Mouse (Mus musculus): ENCODE results near the gene Tldc1.

Tldc1 gene

DNA sequence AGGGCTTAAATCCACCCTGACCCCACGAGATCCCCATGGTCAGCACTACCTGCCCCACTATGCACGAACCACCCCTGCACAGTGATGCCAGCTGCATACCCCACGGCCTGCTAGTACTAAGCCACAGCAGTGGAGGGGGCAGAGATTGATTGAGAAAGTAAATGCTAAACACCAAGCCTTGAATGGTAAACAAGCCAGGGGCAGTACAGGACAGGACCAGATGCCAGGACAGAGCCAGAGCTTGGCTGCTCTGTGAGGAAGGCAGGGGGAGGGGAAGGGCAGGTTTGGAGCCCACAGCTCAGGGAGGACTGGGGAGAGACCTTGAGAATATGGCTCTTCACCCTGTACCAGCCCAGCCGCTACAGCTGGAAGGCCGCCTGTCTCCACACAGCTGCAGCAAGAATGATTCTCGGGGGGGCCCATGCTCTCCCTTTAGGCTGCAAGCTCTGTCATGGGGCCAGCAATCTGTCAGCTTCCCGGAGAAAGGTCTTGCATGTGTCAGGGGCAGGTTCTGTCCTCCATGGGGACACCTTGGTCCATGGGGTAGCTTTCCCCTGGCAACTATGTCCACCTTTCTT lies 1.5 kb downstream of the Tldc1 start:
- no peak for DNase-seq (ENCODE audit: low spot score in 2 of 2)

- DNase-seq (ENCODE audit: low spot score in 2 of 2): no peak
Observed at GRCm38 (mm10) chr8:119765761-119766444, 12.3 kb downstream of the Tldc1 start.

GRCm38 (mm10) chr8:119765311-119765710 lies 12.9 kb downstream of the Tldc1 start:
- DNase-seq (ENCODE audit: low spot score in 2 of 2): no peak

DNA sequence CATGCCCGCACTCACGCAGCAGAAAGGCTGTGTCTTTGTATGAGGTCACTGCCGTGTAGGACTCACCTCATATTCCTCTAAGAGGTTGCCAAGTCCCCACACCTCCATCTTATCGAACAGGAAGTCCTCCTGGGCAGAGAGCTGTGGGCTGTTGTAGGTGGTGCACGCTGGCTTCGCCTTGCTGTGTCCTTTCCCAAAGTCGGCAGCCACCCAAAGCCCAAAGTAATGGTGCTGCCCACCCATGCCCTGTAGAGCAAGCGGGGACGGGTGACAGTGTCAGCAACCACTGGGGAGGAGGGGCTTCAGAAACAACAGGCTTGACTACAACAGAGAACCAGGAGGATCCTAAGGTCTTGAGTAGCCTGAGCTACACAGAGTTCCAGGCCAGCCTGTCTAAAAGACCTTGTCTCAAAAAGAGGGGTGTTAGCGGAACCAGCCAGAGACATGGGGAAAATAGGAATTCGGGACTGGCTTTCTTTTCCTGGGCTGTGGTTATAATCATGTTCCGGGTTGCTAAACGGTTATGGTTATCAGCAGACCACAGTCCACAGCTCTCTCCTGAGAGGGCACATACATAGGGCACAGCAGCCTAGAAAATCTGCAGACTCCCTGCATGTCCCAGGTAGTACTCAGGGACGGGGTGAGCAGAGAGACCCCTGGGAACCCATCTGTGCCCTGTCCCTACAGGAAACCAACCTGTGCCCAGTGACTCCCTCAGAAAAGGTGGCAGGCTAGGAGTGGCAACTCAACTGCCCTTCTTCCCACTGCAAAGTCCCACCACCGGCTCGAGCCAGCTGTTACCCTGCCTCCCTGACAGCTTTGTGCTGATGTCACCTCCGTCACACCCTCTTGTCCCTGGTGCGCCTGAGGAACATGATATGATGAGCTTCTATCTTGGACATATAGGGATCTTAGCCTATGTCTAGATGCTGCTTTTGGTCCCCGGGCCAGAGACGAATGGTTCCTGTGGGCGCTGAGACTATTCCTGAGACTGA lies 15.7 kb downstream of the Tldc1 start:
- DNase-seq (ENCODE audit: low spot score in 2 of 2): no peak

- no peak for DNase-seq (ENCODE audit: low spot score in 2 of 2)
Observed at GRCm38 (mm10) chr8:119761692-119762091, 16.5 kb downstream of the Tldc1 start.

DNA sequence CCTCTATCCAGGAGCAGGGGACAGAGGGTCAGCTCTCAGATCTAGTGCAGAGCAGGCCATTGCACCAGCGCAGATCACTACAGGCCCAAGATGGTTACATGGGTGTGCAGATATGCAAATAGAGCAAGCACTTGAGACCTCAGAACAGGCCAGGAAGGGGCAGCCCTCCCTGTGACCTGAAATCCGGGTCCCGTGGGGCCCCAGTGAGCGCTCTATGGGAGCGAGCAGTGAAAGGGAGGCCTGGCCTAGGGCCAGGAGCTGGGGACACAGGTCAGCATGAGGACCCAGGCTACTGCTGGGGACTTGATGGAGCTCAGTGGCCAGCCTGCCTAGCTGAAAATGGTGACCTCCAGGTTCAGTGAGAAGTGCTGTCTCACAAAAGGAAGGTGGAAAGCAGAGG lies 21.7 kb downstream of the Tldc1 start:
- DNase-seq (ENCODE audit: low spot score in 2 of 2): no peak

DNA sequence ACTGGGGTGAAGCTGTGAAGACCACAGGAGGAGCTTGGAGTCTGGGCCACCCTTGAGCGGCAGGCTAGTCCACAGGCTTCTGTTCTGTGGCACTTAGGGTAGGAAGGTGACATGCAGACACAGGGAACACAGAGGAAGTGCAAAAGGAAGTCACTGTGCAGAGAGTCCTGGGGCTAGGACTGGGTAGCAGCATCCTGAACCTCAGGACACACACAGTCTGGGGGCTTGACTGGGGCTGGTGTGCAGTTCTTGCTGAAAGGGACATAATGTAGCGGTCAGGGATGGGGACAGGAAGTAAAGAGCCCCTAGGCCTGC lies 22.1 kb downstream of the Tldc1 start:
- no peak for DNase-seq (ENCODE audit: low spot score in 2 of 2)

DNA sequence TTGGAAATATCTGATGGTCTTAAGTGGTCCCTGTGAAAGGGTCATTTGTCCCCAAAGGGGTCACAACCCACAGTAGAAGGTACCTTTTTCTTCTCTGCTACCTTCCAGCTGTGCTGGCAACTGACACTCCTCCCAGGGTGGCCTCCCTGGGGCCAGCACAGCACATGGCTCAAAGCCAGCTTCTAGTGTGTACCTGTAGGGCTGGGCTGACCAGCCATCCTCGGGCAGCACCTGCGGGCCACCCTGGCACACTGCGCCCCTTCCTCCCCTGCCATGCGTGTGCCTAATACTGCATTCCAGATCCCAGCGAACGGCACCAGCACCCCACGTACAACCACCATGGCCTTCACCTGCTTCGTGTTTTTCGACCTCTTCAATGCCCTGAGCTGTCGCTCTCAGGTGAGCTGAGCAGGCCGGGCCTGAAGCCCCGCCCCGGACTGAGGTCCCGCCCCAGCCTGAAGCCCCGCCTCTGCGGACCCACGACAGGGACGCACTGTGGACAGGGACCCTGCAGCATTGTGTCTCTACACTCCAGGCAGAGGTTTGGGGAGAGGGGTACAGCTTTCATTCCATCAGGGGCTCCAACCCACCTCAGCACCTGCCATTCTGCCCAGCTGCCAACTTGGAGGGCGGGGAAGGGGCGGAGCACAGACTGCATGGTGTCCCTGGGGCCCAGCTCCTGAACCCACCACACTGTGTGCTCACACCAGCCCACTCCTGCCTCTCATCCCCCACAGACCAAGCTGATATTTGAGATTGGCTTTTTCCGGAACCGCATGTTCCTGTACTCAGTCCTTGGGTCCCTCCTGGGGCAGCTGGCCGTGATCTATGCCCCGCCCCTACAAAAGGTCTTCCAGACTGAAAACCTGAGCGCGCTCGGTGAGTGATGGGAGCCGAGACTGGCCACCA lies 22.7 kb downstream of the Tldc1 start:
- no peak for DNase-seq (ENCODE audit: low spot score in 2 of 2)

GRCm38 (mm10) chr8:119744604-119745003 lies 33.6 kb downstream of the Tldc1 start:
- DNase-seq (ENCODE audit: low spot score in 2 of 2): no peak

DNA sequence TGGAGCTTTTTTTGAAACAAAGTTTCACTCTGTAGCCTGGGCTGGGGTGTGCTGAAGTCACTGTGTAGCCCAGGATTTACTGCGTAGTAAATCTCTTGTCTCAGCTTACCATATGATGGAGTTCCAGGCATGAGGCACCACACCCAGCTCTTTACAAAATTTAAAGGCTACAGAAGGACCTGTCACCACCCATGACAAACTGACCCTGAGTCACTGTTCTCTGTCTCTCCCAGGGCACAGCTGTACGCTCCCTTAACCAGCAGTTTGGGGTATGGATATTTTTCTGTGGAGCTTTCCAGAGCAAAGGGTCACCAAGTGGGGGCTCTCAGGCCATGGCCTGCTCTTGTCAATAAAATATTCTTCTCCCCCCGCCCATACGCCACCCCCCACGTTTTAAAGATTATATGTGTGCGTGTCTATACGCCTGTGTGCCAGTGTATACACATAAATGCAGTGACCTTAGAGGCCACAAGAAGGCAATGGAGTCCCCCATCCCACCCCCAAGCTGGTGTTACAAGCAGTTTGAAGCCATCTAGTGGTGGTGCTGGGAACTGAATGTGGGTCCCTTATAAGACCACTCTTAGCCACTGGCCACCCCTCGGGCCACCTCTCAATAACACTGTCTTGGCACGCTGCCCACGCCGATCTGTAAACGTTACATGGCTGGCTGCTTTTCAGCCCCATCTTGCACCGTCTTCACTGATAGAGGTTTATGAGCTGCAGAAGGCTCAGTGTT lies 34.8 kb downstream of the Tldc1 start:
- DNase-seq (ENCODE audit: low spot score in 2 of 2): peak in 1 of 2 experiments; percentile 61

DNA sequence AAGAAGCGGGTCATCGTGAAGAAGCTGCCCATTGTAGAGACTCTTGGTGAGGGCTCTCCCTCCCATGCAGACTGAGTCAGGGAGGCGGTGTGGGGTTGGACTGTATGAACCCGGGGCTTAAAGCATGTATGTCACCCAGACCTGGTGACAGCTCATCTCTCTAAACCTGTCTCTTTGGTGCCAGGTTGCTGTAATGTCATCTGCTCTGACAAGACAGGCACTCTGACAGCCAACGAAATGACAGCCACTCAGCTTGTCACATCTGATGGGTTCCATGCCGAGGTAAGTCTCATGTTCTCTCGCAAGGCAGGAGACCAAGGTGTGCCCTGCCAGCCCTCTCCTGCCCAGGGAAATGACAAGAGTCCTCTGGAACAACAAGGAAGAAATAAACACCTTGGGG lies 35.8 kb downstream of the Tldc1 start:
- no peak for DNase-seq (ENCODE audit: low spot score in 2 of 2)

GRCm38 (mm10) chr8:119740634-119741033 lies 37.6 kb downstream of the Tldc1 start:
- no peak for DNase-seq (ENCODE audit: low spot score in 2 of 2)

DNA sequence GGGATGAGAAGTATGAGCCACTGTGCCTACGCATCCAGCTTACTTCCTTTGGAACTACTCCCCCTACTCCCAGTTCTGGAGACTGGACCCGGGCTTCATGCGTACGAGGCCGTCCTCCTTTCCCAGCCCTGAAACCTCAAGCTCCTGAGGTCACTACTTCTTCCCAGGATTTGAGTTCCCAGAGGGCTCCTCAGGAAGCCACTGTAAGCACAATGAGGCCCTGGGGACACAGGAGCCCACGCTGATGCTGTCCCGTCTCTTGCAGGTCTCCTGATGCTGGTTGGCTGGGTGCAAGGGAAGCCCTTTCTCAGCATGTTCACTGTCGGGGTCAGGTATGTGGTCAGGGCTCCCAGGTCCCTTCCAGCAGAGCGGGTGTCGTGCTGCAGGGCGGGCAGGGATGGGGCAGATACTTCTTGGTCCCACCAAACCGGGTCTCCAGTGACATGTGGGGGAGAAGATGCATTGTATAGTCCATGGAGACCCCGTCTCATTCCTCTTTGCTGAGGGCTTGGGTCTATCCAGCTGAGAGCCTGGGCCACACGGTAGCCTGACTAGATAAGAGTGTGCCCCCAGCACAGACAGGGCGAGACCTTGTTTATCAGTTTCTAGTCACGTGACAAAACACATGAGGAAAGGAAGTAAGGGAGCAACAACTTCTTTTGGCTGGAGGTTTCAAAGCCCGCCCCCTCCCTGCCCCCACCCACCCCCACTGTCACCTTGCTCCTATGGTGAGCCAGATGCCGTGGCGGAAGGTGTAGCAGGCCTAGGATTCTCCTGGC lies 39.9 kb downstream of the Tldc1 start:
- no peak for DNase-seq (ENCODE audit: low spot score in 2 of 2)

- no peak for DNase-seq (ENCODE audit: low spot score in 2 of 2)
Observed at GRCm38 (mm10) chr8:119737093-119737900, 40.9 kb downstream of the Tldc1 start.

DNA sequence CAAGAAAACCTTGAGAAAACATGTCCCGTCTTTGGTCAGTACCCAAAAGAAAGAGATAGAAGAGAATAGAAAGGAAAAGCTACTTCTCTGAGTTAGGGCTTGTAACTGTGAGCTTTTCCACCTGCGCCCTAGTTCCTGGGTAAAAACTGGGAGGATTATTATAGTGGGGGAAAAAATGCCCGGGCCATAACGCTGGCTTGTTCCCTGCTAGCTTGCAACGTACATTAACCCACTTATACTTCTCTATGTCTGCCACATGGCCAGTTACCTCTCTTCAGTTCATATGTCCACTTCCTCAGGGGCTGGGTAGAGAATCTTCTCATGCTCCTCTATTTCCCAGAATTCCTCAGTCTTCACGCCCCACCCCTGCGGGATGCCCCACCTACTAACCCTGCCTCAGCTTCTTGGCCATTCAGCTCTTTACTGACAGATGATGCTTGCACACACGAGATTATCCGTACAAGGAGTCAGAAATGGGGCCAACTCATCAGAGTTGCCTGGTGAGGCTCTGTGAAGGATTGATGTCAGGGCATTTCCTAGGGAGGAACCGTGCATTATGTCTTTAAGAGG lies 41.8 kb downstream of the Tldc1 start:
- no peak for DNase-seq (ENCODE audit: low spot score in 2 of 2)

GRCm38 (mm10) chr8:119732072-119732471 lies 46.1 kb downstream of the Tldc1 start:
- DNase-seq (ENCODE audit: low spot score in 2 of 2): no peak

DNA sequence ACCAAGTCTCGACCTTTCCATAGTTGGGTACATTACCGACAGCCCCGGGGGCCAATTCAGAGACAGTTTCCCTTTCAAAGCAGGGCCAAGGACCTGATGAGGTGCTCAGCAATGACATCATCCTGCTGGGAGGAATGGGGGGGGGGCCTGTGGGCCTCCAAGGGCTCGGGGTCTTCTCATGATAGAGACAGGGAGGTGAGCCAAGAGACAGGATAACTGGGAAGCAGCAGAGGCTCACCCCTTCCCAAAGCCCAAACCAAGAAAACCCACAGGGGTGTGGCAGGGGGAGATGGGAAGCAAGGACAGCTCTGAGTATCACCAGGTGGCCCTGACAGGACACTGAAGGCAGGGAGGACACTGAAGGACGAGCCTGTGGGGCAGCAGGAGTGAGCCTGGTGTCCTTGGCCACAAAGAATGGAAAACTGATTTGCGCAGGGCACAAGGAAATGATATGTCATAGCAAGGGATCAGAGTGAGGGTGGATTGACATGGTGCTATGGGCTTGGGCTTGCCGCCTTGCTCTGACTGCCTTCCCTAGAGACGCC lies 49.8 kb downstream of the Tldc1 start:
- DNase-seq (ENCODE audit: low spot score in 2 of 2): no peak

GRCm38 (mm10) chr8:119727093-119727492 lies 51.1 kb downstream of the Tldc1 start:
- no peak for DNase-seq (ENCODE audit: low spot score in 2 of 2)

GRCm38 (mm10) chr8:119724596-119724995 lies 53.6 kb downstream of the Tldc1 start:
- no peak for DNase-seq (ENCODE audit: low spot score in 2 of 2)
